Mouse (Mus musculus): ENCODE results near the gene Lrrc74a.

GRCm38 (mm10) chr12:86805315-86805714 is 71.1 kb downstream of the Lrrc74a start:
- TF ChIP-seq POLR2A (IDR thresholded peaks at IDR 0.05; ENCODE audit: low read depth, low read length) (no peak), CTCF (conservative IDR thresholded peaks at IDR 0.05 in 1 of 2, IDR thresholded peaks at IDR 0.05 in 1 of 2; ENCODE audit: low read depth in 2 of 2, low read length in 2 of 2) (no peak), ETS1 (conservative IDR thresholded peaks at IDR 0.05; ENCODE audit: low read depth, low read length) (no peak), HCFC1 (IDR thresholded peaks at IDR 0.05; ENCODE audit: low read depth, low read length) (no peak), EP300 (IDR thresholded peaks at IDR 0.05; ENCODE audit: low read length) (no peak), JUND (conservative IDR thresholded peaks at IDR 0.05; ENCODE audit: low read depth, low read length) (no peak), ZKSCAN1 (IDR thresholded peaks at IDR 0.05; ENCODE audit: borderline replicate concordance, low read depth, low read length) (no peak), USF1 (IDR thresholded peaks at IDR 0.05; ENCODE audit: low read depth, low read length) (no peak), ZMIZ1 (IDR thresholded peaks at IDR 0.05; ENCODE audit: low read depth, low read length) (no peak), ZNF384 (IDR thresholded peaks at IDR 0.05; ENCODE audit: low read depth, low read length) (no peak), TCF12 (IDR thresholded peaks at IDR 0.05; ENCODE audit: low read depth, low read length) (no peak), USF2 (conservative IDR thresholded peaks at IDR 0.05; ENCODE audit: low read depth, low read length) (no peak)

Measured in CH12.LX (cell line).